Mouse (Mus musculus) hindbrain, embryonic 11.5 days (tissue): ENCODE measurements at regions not wholly inside any gene's neighbourhood (a gene's known extent, or its start where the extent isn't known, plus 50 kb on each side); places are given as distances from the start of the nearest gene placed in this dataset. TPM values are rescaled to one million over a fixed set of nuclear protein-coding genes. Genes with fewer than 3 reads are reported as not detected.

Experiments used
- microRNA counts: library from miRNA; unstranded; fragments of <30 nt; microRNA quantifications from one replicate; lab custom pipeline; 2015

MicroRNAs in the stretch of these regions (microRNA counts, 519-probe panel; counts per million panel counts)
- 1,843 counts per million, percentile 4 among the panel's probes with 10 or more counts for microRNA mmu-miR-129-3p (lab: Ali Mortazavi, UCI)
- not detected for microRNA mmu-miR-129-5p (lab: Ali Mortazavi, UCI)
